Mouse (Mus musculus) hematopoietic stem cell, adult 5-6 weeks (primary cell): ENCODE measurements around the gene Klrb1f. TPM values are rescaled to one million over a fixed set of nuclear protein-coding genes. Genes with fewer than 3 reads are reported as not detected.
"Not testable (repeated sequence)": the region's sequence is repeated elsewhere in the genome, so short reads cannot be mapped to it uniquely, and the experiment has no call there.

ENCODE experiments used
- ATAC-seq, 2 experiments: fragments of 125-278 bp in 1 of 2; replicated peaks in 1 of 2; 2 replicates each; pipeline ENCODE4 v1.8.0; 2016 to 2017; ENCODE audit warnings: inconsistent platforms in 2 of 2, mild to moderate bottlenecking in 2 of 2, moderate number of reproducible peaks in 2 of 2, low read depth in 1 of 2, moderate TSS enrichment in 1 of 2; ENCODE audit not compliant: low FRiP score in 2 of 2, poor library complexity in 2 of 2, severe bottlenecking in 2 of 2, insufficient read depth in 1 of 2, low TSS enrichment in 1 of 2
- total RNA-seq: library from RNA; stranded (forward); fragments of 172-1452, 232-1000 nt; gene quantifications from 2 replicates; pipeline ENCODE4 v1.2.3, GENCODE M21; 2017

Gene Klrb1f
- total RNA-seq, 1 experiment from 2014 or later = 0.15 TPM

DNA sequence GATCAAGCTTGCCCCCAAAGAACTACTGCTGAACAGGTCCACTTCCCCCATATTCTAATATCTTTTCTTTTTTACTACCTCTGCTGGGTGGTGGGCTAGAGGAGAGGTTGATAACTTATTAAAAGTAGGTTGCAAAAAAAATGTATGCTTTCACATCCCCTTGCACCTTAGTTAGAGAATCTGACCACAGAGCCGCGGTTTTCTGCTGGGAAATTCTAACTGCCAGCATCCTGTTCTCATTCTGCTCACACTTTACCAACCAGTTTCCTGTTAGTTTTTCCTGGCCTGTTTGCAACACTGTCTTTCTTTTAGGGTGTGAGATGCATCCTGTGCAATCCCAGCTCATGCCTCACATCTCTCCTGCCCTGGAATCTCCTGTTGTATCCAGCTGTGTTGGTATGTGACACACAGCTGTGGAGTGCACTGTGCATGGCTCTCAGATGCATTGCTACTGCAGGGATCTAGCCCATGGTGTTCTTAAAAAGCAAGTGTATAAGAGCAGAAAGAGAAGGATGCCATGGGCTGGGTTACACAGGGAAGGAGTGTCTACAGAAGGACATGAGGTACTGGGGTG lies 8.7 kb upstream of the Klrb1f start:
- ATAC-seq = peak; percentile 80 to 90

DNA sequence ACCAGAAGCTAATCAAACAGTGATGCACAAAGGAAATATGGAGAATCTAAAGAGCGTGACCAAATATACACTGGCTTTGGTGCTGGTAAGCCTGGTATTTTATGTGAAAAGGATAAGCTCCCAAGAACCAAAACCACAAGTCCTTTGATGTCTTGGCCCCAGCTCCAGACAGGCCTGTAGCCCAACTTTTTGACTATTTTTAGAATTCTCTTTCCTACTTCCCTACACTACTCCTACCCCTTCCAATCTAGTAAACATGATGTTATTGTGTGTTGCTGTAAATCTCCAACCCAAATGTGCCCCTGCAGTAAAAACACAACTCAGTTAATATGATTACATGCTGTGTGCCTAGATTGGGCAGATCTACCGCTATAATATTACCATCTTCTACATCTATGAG lies 4.2 kb upstream of the Klrb1f start:
- ATAC-seq = no peak

DNA sequence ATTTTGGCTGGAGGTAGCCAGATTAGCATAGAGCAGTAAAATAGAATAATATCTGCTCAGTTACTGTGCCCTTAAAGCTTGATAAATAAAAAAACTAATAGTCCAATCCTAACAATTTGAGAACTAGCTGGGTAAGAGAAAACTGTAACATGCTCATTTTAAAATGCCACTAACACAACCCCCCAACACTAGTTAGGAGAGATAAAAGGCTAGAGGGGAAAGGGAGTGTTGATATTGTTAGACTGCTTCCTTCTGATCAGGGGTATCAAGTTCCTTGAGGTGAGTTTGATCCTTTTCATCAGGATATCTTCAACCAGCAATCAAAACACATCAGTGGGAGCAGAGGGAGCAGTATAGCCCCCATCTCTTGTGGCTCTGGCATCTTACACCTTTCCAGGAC lies 3.2 kb upstream of the Klrb1f start:
- no peak for ATAC-seq

DNA sequence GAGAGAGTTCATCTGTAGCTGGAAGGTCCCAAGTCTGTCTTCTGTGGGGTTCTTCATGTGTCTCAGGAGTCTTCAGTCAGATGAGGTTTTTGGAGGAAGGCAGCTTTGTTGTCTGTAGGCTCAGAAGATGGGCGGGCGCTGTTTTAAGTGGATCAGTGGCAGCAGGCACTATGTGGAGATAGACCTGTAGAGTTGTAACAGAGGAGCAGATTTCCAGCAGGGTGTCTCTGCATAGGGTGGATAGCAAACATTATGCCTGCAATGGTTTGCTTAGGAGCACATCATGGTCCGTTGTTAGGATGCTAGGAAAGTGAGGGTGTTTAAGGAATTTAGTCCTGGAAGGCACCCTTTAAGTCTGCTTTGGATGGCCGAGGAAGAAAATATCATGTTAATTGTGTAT lies 2.7 kb downstream of the Klrb1f start:
- ATAC-seq = no peak

DNA sequence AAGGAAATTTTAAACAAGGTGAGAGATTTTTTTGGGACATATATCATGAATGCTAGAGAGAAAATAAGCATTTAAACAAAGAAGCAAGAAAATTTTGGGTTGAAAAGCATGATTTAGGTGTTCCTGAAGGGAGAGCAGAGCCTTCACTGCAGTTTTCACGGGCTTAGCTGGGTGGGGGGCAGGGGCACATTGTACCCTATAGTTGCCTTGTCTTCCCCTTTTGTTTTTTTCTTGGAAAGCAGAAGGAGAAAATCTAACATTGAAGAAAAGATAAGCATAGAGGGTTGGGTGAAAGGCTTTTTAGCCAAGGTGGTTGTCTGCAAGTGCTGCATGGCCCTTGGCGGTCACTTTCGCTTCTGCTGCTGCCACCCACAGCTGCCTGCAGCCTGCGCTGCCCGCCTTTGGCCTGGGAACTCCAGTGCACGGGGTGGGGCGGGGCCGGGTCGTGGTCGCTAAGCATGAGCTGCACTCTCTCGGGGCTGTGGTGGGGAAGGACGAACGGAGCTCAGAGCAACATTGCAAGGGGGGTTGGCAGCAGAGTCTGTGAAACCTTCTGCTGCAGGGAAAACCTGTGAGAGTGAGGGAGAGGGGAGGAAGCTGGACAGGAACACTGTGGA lies 3.3 kb downstream of the Klrb1f start:
- ATAC-seq = peak; percentile 93 to 95

DNA sequence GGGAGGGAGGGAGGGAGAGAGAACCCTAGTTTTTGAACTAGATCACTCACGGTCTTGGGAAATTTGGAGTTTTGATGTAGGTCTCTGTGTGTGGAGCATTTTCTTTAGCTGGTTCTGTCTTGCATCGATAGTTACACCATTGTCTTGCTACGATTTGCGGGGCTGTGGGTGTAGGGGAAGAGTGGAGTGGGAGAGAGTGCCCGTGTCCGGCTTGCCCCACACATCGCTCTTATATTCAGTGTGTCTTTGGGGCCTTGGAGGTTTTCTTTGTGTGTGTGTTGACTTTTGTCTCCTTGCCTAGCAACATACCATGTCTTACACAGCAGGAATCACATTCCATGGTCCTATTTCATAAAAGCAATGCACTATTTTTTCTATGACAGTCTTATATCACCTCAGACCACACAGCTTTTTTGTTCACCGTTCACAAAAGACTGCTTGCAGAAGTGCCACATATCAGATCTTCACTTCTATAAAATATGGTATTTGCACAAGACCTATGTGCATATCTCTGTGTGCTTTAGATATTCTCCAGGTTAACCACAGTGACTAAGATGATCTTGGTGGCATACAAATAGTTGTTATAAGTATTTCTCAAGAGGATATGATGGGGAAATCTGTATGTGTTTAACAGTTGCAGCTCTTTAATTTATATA lies 4.0 kb downstream of the Klrb1f start:
- peak; percentile 17 to 49; a peak in 2 of 4 replicates for ATAC-seq

DNA sequence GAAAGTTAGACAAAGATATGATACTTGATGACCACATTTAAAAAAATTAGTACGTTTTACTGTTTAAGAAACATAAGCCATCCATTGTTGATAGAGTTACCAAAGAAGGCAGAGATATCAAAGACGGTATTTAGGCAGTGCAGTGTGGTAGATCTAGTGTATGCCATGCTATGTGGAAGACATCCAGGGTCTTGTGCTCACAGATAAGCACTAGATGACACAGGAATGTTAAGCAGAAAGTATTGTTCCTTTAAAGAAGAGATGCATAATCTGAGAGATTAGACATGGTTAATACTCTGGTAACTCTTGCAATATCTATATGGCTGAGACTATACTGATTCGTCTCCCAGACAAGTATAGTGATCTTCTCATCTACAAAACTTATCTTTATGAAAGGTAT lies 5.4 kb downstream of the Klrb1f start:
- ATAC-seq = no peak

DNA sequence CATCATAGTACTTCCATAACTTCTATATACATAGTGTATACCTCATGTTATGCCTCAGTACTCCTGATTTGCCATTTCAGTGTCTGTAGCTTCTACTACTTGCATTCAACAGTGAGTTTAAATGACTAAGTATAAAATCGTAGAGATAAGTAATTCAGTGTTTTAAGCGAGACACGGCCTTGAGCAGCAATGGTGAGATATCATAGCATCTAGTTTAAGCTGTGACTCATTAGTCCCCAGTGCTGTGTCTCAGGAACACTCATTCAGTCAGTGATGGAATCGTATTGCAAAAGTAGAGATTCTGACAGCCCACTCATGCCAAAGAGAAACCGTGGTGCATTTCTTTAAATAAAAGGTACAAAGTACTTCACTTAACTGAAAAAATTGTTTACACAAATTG lies 6.0 kb downstream of the Klrb1f start:
- ATAC-seq = no peak

DNA sequence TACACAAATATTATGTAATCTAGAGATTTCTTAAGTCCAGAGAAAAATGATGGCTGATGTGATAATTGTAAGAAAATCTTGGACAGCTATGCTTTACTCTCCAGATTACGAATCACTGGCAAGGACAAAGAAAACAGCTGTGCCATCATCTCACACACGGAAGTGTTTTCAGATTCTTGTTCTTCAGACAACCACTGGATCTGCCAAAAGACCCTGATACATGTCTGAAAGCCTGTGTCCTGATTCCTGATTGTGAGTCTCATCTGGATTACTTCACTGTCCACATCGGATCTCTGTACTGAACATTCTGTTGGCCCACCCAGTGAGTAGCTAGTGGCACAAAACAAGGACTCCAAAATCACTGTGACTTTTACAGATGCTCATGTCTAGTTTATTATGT lies 10.5 kb downstream of the Klrb1f start:
- no peak for ATAC-seq

DNA sequence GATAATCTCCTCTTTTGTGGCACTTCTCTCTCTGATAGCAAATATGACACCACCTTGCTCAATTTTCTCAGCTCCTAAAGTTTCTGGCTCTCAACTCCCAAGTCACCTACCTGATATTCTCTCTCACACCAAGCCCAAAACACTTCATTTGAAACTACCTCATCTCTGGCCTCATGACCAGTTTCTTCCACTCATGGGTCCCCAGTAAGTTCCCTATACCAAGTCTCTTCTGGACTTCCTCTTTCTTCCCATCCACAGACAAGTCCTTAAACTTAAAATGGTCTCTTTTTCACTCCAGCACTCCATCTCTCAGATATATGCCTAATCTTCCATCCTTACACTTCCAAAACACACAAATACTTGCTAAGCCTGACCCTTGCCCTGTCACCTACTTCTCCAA lies 12.3 kb downstream of the Klrb1f start:
- ATAC-seq = peak; percentile 78 to 81; a peak in 3 of 4 replicates

DNA sequence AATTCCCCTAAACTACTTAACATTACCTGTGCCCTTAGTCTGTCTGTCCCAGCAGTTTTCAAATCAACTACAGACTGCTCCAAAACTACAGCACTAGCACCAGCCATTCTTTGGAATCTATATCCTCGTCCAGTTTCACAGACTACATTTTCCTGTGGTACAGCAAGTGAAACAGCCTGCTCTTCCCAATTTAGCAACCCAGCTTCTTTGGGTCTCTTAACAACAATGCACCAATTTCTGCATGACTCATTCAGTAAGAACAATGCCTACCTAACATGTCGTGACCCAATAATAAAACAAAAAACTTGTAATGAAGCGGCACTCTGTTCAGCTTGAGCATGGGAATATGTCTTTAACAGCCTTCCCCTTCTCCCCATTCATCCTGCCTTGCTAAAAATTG lies 19.7 kb downstream of the Klrb1f start:
- ATAC-seq = no peak

DNA sequence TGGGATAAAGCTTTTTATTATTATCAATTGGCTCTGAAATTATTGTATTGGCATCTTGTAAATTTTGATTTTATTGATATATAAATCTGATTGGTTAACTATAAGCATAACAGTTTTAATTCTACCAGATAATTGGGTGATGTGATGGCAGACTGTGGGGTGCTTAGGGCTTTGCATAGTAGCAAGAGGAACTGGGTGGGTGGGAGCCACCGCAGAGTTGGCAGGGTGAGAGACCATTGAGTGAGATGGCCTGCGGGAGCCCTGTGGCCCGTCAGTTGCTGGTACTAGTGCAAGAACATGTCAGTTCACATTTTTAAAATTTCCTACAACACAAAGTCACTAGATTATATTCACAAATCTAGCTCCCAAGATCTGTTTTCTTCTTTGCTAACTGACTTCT lies 20.2 kb downstream of the Klrb1f start:
- ATAC-seq = peak in 1 of 2 experiments; percentile 53; a peak in 1 of 4 replicates

DNA sequence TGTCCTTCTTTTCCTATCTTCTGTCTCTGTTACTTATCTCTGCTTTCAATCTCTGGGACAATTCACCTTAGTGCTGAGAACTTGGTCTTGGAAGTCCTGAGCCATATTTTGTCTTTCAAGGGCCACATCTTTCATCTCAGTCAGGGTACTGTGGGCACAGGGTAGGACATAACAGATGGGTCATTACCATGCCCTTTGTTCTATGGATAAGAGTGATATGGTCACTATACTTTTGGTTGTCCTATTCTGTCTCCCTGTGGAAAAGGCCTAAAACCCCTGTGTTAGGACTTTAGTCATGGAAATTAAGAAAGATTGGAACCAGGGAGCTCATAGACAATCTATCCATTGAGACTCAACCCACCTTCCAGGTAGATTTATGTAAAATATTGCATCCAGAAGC lies 20.8 kb downstream of the Klrb1f start:
- ATAC-seq = no peak

DNA sequence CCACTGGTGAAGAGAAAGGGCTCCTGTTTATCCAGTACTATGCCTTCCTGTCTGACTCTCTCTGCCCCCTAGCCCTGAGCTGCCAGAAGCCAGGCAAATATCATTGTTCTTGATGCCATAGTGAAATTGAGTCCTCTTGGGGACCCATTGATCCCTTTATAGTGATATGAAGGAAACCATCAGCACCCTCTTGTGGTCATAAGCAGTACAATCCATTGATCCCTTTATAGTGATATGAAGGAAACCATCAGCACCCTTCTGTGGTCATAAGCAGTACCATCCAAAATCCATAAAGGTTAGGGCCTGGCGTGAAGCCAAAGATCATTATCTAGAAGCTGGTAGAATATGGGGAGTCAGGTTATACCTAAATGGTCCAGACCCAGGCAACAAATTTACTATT lies 21.3 kb downstream of the Klrb1f start:
- ATAC-seq = peak; percentile 84 to 86

DNA sequence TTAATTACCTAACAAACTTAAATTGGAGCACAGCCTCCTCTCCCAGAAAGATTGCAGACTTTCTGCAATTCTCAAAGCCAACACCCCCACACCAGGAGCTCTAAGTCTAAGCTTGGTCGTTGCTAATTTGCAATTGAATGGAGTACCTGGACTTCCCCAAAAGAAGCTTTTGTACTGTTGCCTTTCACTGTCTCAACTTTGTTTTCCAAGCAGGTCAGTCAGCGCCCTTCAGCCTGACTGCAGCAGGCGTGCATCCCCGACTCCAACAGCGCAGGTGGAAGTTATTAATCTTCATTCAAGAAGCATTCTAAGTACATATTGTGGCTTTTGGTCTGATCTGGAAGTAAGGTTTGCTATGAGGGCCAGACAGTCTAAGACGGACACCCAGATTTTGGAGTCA lies 39.4 kb downstream of the Klrb1f start:
- no peak for ATAC-seq

DNA sequence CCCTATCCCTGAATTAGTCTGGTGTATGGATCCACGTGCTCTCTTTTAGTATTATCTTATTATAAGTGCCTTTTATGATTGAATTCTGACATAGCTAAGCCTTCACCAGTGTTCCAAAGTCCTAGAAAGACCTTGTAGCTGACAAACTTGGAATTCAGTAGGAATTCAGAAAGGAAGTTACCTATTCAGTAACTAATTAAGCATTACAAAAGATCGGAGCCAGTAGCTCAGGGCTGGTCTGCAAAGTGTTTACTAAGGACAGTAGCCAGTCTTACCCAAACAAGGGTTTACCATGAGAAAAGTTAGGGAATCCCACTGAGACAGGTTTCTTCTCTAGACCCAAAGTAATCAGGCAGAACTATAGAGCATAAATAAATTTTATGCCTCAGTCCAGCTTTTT lies 40.3 kb downstream of the Klrb1f start:
- ATAC-seq = not testable (repeated sequence)

DNA sequence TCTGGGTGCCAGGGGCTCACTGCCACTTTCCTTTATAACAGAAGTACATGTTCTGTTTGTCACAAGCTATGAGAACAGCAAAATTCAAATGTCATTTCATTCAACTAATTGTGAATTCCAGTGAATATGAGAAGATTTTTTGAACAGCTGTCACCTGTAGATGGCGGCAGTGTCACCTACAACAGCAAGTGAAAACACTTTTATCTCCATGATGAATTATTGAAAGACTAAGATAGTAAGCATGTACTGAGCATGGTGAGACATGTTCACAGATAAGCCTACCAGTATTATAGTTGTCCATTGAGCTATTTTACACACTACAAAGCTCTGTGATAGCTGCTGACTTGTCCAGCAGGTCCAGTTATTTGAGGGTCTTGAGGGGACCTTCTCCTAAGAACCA lies 42.5 kb downstream of the Klrb1f start:
- no peak for ATAC-seq

DNA sequence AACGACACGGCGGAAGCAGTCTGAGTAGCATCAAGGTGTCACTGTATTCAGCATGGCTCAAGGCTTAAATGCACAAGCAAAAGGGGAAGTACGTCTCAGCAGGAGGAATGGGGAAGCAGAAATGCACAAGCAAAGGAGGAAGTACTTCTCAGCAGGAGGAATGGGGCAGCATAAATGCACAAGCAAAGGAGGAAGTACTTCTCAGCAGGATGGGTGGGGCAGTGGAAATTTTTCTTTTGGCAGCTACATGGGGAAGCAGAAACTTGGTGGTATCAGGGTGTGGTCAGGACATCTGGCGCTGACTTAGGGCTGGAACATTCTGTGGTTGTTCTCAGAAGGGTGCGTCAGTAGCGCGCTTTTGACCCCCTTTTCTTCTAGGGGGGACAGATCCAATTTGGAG lies 42.9 kb downstream of the Klrb1f start:
- not testable (repeated sequence) for ATAC-seq

DNA sequence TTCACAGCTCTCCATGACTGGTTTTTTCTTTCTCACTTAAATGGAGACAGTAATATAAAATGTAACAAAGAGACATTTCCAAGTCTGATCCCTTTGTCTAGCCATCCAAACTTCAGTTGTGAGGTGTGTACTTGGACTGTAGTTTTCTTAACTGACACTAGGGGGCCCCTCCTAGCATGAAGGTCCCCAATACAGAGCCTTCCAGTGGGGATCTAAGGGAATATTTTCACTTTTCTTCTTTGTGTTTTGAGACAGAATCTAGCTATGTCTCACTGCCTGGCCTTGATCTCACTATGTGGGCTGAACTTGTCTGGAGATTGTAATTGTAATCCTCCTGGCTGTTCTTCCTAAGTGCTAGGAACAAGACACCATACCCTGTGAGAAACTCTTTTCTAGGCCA lies 49.5 kb downstream of the Klrb1f start:
- peak; percentile 53 to 78; a peak in 3 of 4 replicates for ATAC-seq
